Mouse (Mus musculus) limb, embryonic 15.5 days (tissue): ENCODE measurements around the gene Mrpl23. TPM values are rescaled to one million over a fixed set of nuclear protein-coding genes. Genes with fewer than 3 reads are reported as not detected.
A peak's percentile ranks its signal among the peaks of the same experiment; 100 is the strongest.

ENCODE experiments used
- ATAC-seq: fragments of 200-750 bp; cut with Nextera tagmentation; 2 replicates; pipeline ENCODE4 v1.8.0; 2017; ENCODE audit warnings: low read depth, moderate TSS enrichment; ENCODE audit not compliant: insufficient number of reproducible peaks, low FRiP score, low TSS enrichment
- H3K27ac ChIP-seq: fragments of 300-500 bp; sonication (generic); 2 replicates; pipeline ENCODE4 v1.5.1; 2015; ENCODE audit warnings: moderate library complexity, mild to moderate bottlenecking, inconsistent platforms
- H3K27me3 ChIP-seq: fragments of 300-500 bp; sonication (generic); 2 replicates; pipeline ENCODE4 v1.6.1; 2015; ENCODE audit warnings: inconsistent platforms
- H3K36me3 ChIP-seq: fragments of 300-500 bp; sonication (generic); 2 replicates; pipeline ENCODE4 v1.6.1; 2015; ENCODE audit warnings: inconsistent platforms
- H3K4me1 ChIP-seq: fragments of 300-500 bp; sonication (generic); 2 replicates; pipeline ENCODE4 v1.6.1; 2015; ENCODE audit warnings: inconsistent platforms
- H3K4me2 ChIP-seq: fragments of 300-500 bp; sonication (generic); 2 replicates; pipeline ENCODE4 v1.6.1; 2015; ENCODE audit warnings: mild to moderate bottlenecking, inconsistent platforms
- H3K4me3 ChIP-seq: fragments of 300-500 bp; sonication (generic); 2 replicates; pipeline ENCODE4 v1.5.1; 2015; ENCODE audit warnings: mild to moderate bottlenecking, inconsistent platforms
- H3K9ac ChIP-seq: fragments of 300-500 bp; sonication (generic); 2 replicates; pipeline ENCODE4 v1.6.1; 2015; ENCODE audit warnings: inconsistent platforms
- H3K9me3 ChIP-seq: fragments of 300-500 bp; sonication (generic); 2 replicates; pipeline ENCODE4 v1.6.1; 2016; ENCODE audit warnings: inconsistent platforms
- WGBS: fragments of 180-500 bp; shearing (Covaris S2); methylation state at CpG from one replicate; pipeline ENCODE4 v1.1.7; 2015; 5-methylcytosine and 5-hydroxymethylcytosine counted together
- polyA plus RNA-seq: library from polyadenylated mRNA; unstranded; fragments of >200 nt; fragmentation: Nextera tagmentation; extraction: Ambion mirVana; gene quantifications from 2 replicates; pipeline ENCODE4 v1.2.1, GENCODE M21; 2015

Mrpl23 gene
- polyA plus RNA-seq, 1 experiment from 2014 or later: 28.8 TPM

GRCm38 (mm10) chr7:142570565-142570964 lies 38.1 kb downstream of the Mrpl23 start:
- Histone ChIP-seq H3K4me1 (peaks cover 70% of the 10 kb centered on the region), H3K36me3 (no peaks in the 10 kb centered on the region), H3K27ac (peak overlapping the region; percentile 90), H3K9ac (no peak overlapping the region), H3K4me3 (no peak overlapping the region), H3K27me3 (no peaks in the 10 kb centered on the region), H3K9me3 (no peaks in the 10 kb centered on the region), H3K4me2 (no peak overlapping the region)
- peak; percentile 42 for ATAC-seq
- 53% methylated on average over 9 of the region's 9 CpGs for WGBS

GRCm38 (mm10) chr7:142571458-142572220 lies 39.2 kb downstream of the Mrpl23 start:
- Histone ChIP-seq H3K4me3 (no peak overlapping the region), H3K4me1 (peaks cover 72% of the 10 kb centered on the region), H3K27ac (peak overlapping the region; percentile 90), H3K27me3 (no peaks in the 10 kb centered on the region), H3K9me3 (no peaks in the 10 kb centered on the region), H3K36me3 (no peaks in the 10 kb centered on the region), H3K9ac (no peak overlapping the region), H3K4me2 (no peak overlapping the region)
- 23% methylated on average over 16 of the region's 16 CpGs for WGBS
- peak; percentile 27; the same call in 1 of the 2 replicates for ATAC-seq

GRCm38 (mm10) chr7:142572343-142572742 lies 39.9 kb downstream of the Mrpl23 start:
- Histone ChIP-seq H3K27ac (peak overlapping the region; percentile 90), H3K9me3 (no peaks in the 10 kb centered on the region), H3K36me3 (no peaks in the 10 kb centered on the region), H3K9ac (no peak overlapping the region), H3K4me2 (no peak overlapping the region), H3K4me3 (no peak overlapping the region), H3K27me3 (no peaks in the 10 kb centered on the region), H3K4me1 (peaks cover 72% of the 10 kb centered on the region)
- 23% methylated on average over 7 of the region's 7 CpGs for WGBS
- ATAC-seq: no peak

GRCm38 (mm10) chr7:142572992-142573391 lies 40.5 kb downstream of the Mrpl23 start:
- Histone ChIP-seq H3K9me3 (no peaks in the 10 kb centered on the region), H3K36me3 (no peaks in the 10 kb centered on the region), H3K27me3 (no peaks in the 10 kb centered on the region), H3K4me1 (peaks cover 72% of the 10 kb centered on the region), H3K4me2 (no peak overlapping the region), H3K27ac (peak overlapping the region; percentile 90), H3K4me3 (no peak overlapping the region), H3K9ac (0 out of 2 replicates have a peak overlapping the region, but pooled peaks have one; percentile 14)
- 13% methylated on average over 6 of the region's 6 CpGs for WGBS
- no peak for ATAC-seq

- Histone ChIP-seq H3K9me3 (no peaks in the 10 kb centered on the region), H3K27ac (peak overlapping the region; percentile 90), H3K9ac (no peak overlapping the region), H3K4me3 (no peak overlapping the region), H3K4me2 (0 out of 2 replicates have a peak overlapping the region, but pooled peaks have one; percentile 14), H3K27me3 (no peaks in the 10 kb centered on the region), H3K36me3 (no peaks in the 10 kb centered on the region), H3K4me1 (peaks cover 77% of the 10 kb centered on the region)
- WGBS: 36% methylated on average over 3 of the region's 3 CpGs
- ATAC-seq: no peak
Observed at GRCm38 (mm10) chr7:142574155-142574660, 41.7 kb downstream of the Mrpl23 start.

GRCm38 (mm10) chr7:142574826-142575351 lies 42.4 kb downstream of the Mrpl23 start:
- WGBS: 31% methylated on average over 9 of the region's 9 CpGs
- Histone ChIP-seq H3K9ac (no peak overlapping the region; the same call in 1 of the 2 replicates), H3K4me1 (peaks cover 74% of the 10 kb centered on the region), H3K4me2 (peak overlapping the region; percentile 40; the same call in 1 of the 2 replicates), H3K36me3 (no peaks in the 10 kb centered on the region), H3K27me3 (no peaks in the 10 kb centered on the region), H3K27ac (peak overlapping the region; percentile 90), H3K9me3 (no peaks in the 10 kb centered on the region), H3K4me3 (peak overlapping the region; percentile 48)
- ATAC-seq: peak; percentile 15

- peak overlapping the region; percentile 90 for H3K27ac ChIP-seq
- peak overlapping the region; percentile 26; the same call in 1 of the 2 replicates for H3K9ac ChIP-seq
- H3K9me3 ChIP-seq: no peaks in the 10 kb centered on the region
- H3K4me2 ChIP-seq: peak overlapping the region; percentile 40
- peak overlapping the region; percentile 48 for H3K4me3 ChIP-seq
- H3K36me3 ChIP-seq: no peaks in the 10 kb centered on the region
- no peak for ATAC-seq
- WGBS: 56% methylated on average over 12 of the region's 12 CpGs
- H3K27me3 ChIP-seq: no peaks in the 10 kb centered on the region
- peaks cover 68% of the 10 kb centered on the region for H3K4me1 ChIP-seq
Observed at GRCm38 (mm10) chr7:142575491-142575890, 43.0 kb downstream of the Mrpl23 start.

GRCm38 (mm10) chr7:142575971-142576370 lies 43.5 kb downstream of the Mrpl23 start:
- Histone ChIP-seq H3K4me1 (peaks cover 63% of the 10 kb centered on the region), H3K9me3 (no peaks in the 10 kb centered on the region), H3K36me3 (no peaks in the 10 kb centered on the region), H3K27me3 (no peaks in the 10 kb centered on the region), H3K9ac (peak overlapping the region; percentile 67), H3K27ac (peak overlapping the region; percentile 90), H3K4me2 (peak overlapping the region; percentile 40), H3K4me3 (peak overlapping the region; percentile 48)
- ATAC-seq: no peak
- 47% methylated on average over 5 of the region's 5 CpGs for WGBS

- H3K4me1 ChIP-seq: peaks cover 56% of the 10 kb centered on the region
- peak overlapping the region; percentile 40 for H3K4me2 ChIP-seq
- H3K9ac ChIP-seq: peak overlapping the region; percentile 67
- 52% methylated on average over 25 of the region's 25 CpGs for WGBS
- peak overlapping the region; percentile 48 for H3K4me3 ChIP-seq
- no peaks in the 10 kb centered on the region for H3K9me3 ChIP-seq
- no peaks in the 10 kb centered on the region for H3K36me3 ChIP-seq
- ATAC-seq: no peak
- H3K27ac ChIP-seq: peak overlapping the region; percentile 90
- no peaks in the 10 kb centered on the region for H3K27me3 ChIP-seq
Observed at GRCm38 (mm10) chr7:142576472-142577326, 44.2 kb downstream of the Mrpl23 start.

GRCm38 (mm10) chr7:142577806-142578423 lies 45.4 kb downstream of the Mrpl23 start:
- peak; percentile 79 for ATAC-seq
- Histone ChIP-seq H3K36me3 (no peaks in the 10 kb centered on the region), H3K9me3 (no peaks in the 10 kb centered on the region), H3K4me1 (peaks cover 44% of the 10 kb centered on the region), H3K27me3 (no peaks in the 10 kb centered on the region), H3K4me3 (peak overlapping the region; percentile 48), H3K27ac (peak overlapping the region; percentile 90), H3K4me2 (peak overlapping the region; percentile 40), H3K9ac (peak overlapping the region; percentile 67)
- WGBS: 51% methylated on average over 26 of the region's 26 CpGs

- WGBS: 60% methylated on average over 5 of the region's 5 CpGs
- H3K36me3 ChIP-seq: no peaks in the 10 kb centered on the region
- no peak for ATAC-seq
- H3K9me3 ChIP-seq: no peaks in the 10 kb centered on the region
- no peak overlapping the region for H3K4me3 ChIP-seq
- H3K9ac ChIP-seq: no peak overlapping the region
- H3K27me3 ChIP-seq: no peaks in the 10 kb centered on the region
- H3K4me2 ChIP-seq: no peak overlapping the region
- H3K4me1 ChIP-seq: peaks cover 32% of the 10 kb centered on the region
- H3K27ac ChIP-seq: peak overlapping the region; percentile 86
Observed at GRCm38 (mm10) chr7:142579069-142579468, 46.6 kb downstream of the Mrpl23 start.
